Mouse (Mus musculus): ENCODE results near the gene Aacs. TPM values are rescaled to one million over a fixed set of nuclear protein-coding genes. Genes with fewer than 3 reads are reported as not detected.

The Aacs gene
- polyA plus RNA-seq, 1 experiment from 2014 or later, result 6.2 TPM

GRCm38 (mm10) chr5:125492379-125493092 is 16.9 kb downstream of the Aacs start:
- H3K36me3 ChIP-seq (ENCODE audit: inconsistent target), result peaks cover 20% of the 10 kb centered on the region; the same call in 1 of the 2 replicates
- 96% methylated on average over 17 of the region's 17 CpGs for WGBS (ENCODE audit: missing documents)
- H3K4me3 ChIP-seq (ENCODE audit: inconsistent target), result no peak overlapping the region
- H3K79me2 ChIP-seq (ENCODE audit: inconsistent target), result peaks cover 1% of the 10 kb centered on the region; the same call in 1 of the 2 replicates
- no peak overlapping the region for H3K27ac ChIP-seq

GRCm38 (mm10) chr5:125493093-125493423 is 17.4 kb downstream of the Aacs start:
- H3K36me3 ChIP-seq (ENCODE audit: inconsistent target), result peaks cover 19% of the 10 kb centered on the region; the same call in 1 of the 2 replicates
- WGBS (ENCODE audit: missing documents), result 100% methylated on average over 5 of the region's 5 CpGs
- H3K4me3 ChIP-seq (ENCODE audit: inconsistent target), result no peak overlapping the region
- peaks cover 3% of the 10 kb centered on the region; the same call in 1 of the 2 replicates for H3K79me2 ChIP-seq (ENCODE audit: inconsistent target)
- no peak overlapping the region for H3K27ac ChIP-seq

GRCm38 (mm10) chr5:125495655-125496054 is 20.0 kb downstream of the Aacs start:
- Histone ChIP-seq H3K36me3 (ENCODE audit: inconsistent target) (peaks cover 13% of the 10 kb centered on the region; the same call in 1 of the 2 replicates), H3K4me3 (ENCODE audit: inconsistent target) (no peak overlapping the region), H3K79me2 (ENCODE audit: inconsistent target) (peaks cover 16% of the 10 kb centered on the region; the same call in 1 of the 2 replicates), H3K27ac (no peak overlapping the region)
- WGBS (ENCODE audit: missing documents), result 92% methylated on average over 10 of the region's 10 CpGs

- Histone ChIP-seq H3K4me3 (ENCODE audit: inconsistent target) (no peak overlapping the region), H3K27ac (no peak overlapping the region), H3K36me3 (ENCODE audit: inconsistent target) (no peaks in the 10 kb centered on the region), H3K79me2 (ENCODE audit: inconsistent target) (peaks cover 16% of the 10 kb centered on the region; the same call in 1 of the 2 replicates)
- 79% methylated on average over 11 of the region's 12 CpGs for WGBS (ENCODE audit: missing documents)
Observed at GRCm38 (mm10) chr5:125497821-125498600, 22.4 kb downstream of the Aacs start.

GRCm38 (mm10) chr5:125501505-125501904 is 25.9 kb downstream of the Aacs start:
- peaks cover 16% of the 10 kb centered on the region; the same call in 1 of the 2 replicates for H3K79me2 ChIP-seq (ENCODE audit: inconsistent target)
- H3K27ac ChIP-seq, result no peak overlapping the region
- 47% methylated on average over 6 of the region's 6 CpGs for WGBS (ENCODE audit: missing documents)
- H3K36me3 ChIP-seq (ENCODE audit: inconsistent target), result peaks cover 8% of the 10 kb centered on the region
- no peak overlapping the region for H3K4me3 ChIP-seq (ENCODE audit: inconsistent target)

GRCm38 (mm10) chr5:125502186-125502585 is 26.6 kb downstream of the Aacs start:
- WGBS (ENCODE audit: missing documents), result 72% methylated on average over 3 of the region's 3 CpGs

GRCm38 (mm10) chr5:125503628-125504027 is 28.0 kb downstream of the Aacs start:
- 30% methylated on average over 6 of the region's 6 CpGs for WGBS (ENCODE audit: missing documents)
- Histone ChIP-seq H3K27ac (no peak overlapping the region), H3K79me2 (ENCODE audit: inconsistent target) (peaks cover 12% of the 10 kb centered on the region; the same call in 1 of the 2 replicates), H3K36me3 (ENCODE audit: inconsistent target) (peaks cover 13% of the 10 kb centered on the region), H3K4me3 (ENCODE audit: inconsistent target) (no peak overlapping the region)

More at GRCm38 (mm10) chr5:125502186-125502585, 26.6 kb downstream of the Aacs start:
- H3K4me3 ChIP-seq (ENCODE audit: inconsistent target), result no peak overlapping the region
- H3K27ac ChIP-seq, result no peak overlapping the region
- peaks cover 11% of the 10 kb centered on the region for H3K36me3 ChIP-seq (ENCODE audit: inconsistent target)
- H3K79me2 ChIP-seq (ENCODE audit: inconsistent target), result peaks cover 16% of the 10 kb centered on the region; the same call in 1 of the 2 replicates

GRCm38 (mm10) chr5:125504692-125505091 is 29.1 kb downstream of the Aacs start:
- Histone ChIP-seq H3K27ac (no peak overlapping the region), H3K4me3 (ENCODE audit: inconsistent target) (no peak overlapping the region), H3K79me2 (ENCODE audit: inconsistent target) (peaks cover under 1% of the 10 kb centered on the region; the same call in 1 of the 2 replicates), H3K36me3 (ENCODE audit: inconsistent target) (peaks cover 19% of the 10 kb centered on the region)
- WGBS (ENCODE audit: missing documents), result 94% methylated on average over 11 of the region's 11 CpGs

GRCm38 (mm10) chr5:125505968-125506367 is 30.4 kb downstream of the Aacs start:
- H3K27ac ChIP-seq, result no peak overlapping the region
- WGBS (ENCODE audit: missing documents), result 95% methylated on average over 15 of the region's 15 CpGs
- H3K4me3 ChIP-seq (ENCODE audit: inconsistent target), result no peak overlapping the region
- peaks cover 24% of the 10 kb centered on the region for H3K36me3 ChIP-seq (ENCODE audit: inconsistent target)
- no peaks in the 10 kb centered on the region for H3K79me2 ChIP-seq (ENCODE audit: inconsistent target)

GRCm38 (mm10) chr5:125507582-125507981 is 32.0 kb downstream of the Aacs start:
- no peaks in the 10 kb centered on the region for H3K79me2 ChIP-seq (ENCODE audit: inconsistent target)
- peaks cover 37% of the 10 kb centered on the region for H3K36me3 ChIP-seq (ENCODE audit: inconsistent target)
- WGBS (ENCODE audit: missing documents), result 92% methylated on average over 9 of the region's 9 CpGs
- H3K4me3 ChIP-seq (ENCODE audit: inconsistent target), result no peak overlapping the region
- H3K27ac ChIP-seq, result no peak overlapping the region

GRCm38 (mm10) chr5:125508006-125508405 is 32.4 kb downstream of the Aacs start:
- H3K36me3 ChIP-seq (ENCODE audit: inconsistent target), result peaks cover 41% of the 10 kb centered on the region
- WGBS (ENCODE audit: missing documents), result 97% methylated on average over 10 of the region's 10 CpGs

GRCm38 (mm10) chr5:125509541-125509940 is 33.9 kb downstream of the Aacs start:
- Histone ChIP-seq H3K4me3 (ENCODE audit: inconsistent target) (no peak overlapping the region), H3K27ac (no peak overlapping the region), H3K36me3 (ENCODE audit: inconsistent target) (peaks cover 54% of the 10 kb centered on the region), H3K79me2 (ENCODE audit: inconsistent target) (no peaks in the 10 kb centered on the region)
- WGBS (ENCODE audit: missing documents), result 56% methylated on average over 5 of the region's 5 CpGs

More at GRCm38 (mm10) chr5:125508006-125508405, 32.4 kb downstream of the Aacs start:
- Histone ChIP-seq H3K4me3 (ENCODE audit: inconsistent target) (no peak overlapping the region), H3K27ac (no peak overlapping the region), H3K79me2 (ENCODE audit: inconsistent target) (no peaks in the 10 kb centered on the region)

GRCm38 (mm10) chr5:125515006-125515405 is 39.4 kb downstream of the Aacs start:
- Histone ChIP-seq H3K27ac (no peak overlapping the region), H3K79me2 (ENCODE audit: inconsistent target) (no peaks in the 10 kb centered on the region), H3K36me3 (ENCODE audit: inconsistent target) (peaks cover 59% of the 10 kb centered on the region), H3K4me3 (ENCODE audit: inconsistent target) (no peak overlapping the region)
- 96% methylated on average over 12 of the region's 12 CpGs for WGBS (ENCODE audit: missing documents)

- WGBS (ENCODE audit: missing documents), result 81% methylated on average over 5 of the region's 5 CpGs
- Histone ChIP-seq H3K36me3 (ENCODE audit: inconsistent target) (peaks cover 30% of the 10 kb centered on the region), H3K79me2 (ENCODE audit: inconsistent target) (no peaks in the 10 kb centered on the region), H3K4me3 (ENCODE audit: inconsistent target) (no peak overlapping the region), H3K27ac (no peak overlapping the region)
Observed at GRCm38 (mm10) chr5:125518640-125519039, 43.0 kb downstream of the Aacs start.

Data from macrophage (primary cell).